Mouse (Mus musculus): ENCODE data around the gene Six6. TPM values are rescaled to one million over a fixed set of nuclear protein-coding genes. Genes with fewer than 3 reads are reported as not detected.
A peak's percentile ranks its signal among the peaks of the same experiment; 100 is the strongest.

The Six6 gene
- polyA plus RNA-seq, 1 experiment from 2014 or later: not detected

DNA sequence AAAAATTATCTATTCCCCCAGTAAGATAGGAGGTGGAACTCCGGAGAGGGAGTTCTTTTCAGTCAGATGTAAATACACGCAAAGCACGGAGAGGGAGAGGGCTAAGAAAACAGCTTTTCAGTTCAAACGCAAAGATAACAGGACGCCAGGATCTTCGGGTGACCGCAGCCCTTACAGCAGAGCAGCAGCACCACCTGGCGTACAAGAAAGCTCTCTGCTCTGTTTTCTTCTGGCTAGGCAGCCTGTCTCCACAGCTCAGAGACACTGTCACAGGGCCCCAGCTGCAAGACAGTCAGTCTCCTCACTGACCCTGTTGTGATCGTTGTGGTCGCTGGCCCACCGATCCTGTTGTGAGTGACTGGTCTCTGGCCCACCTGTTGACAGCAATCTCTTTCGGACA is 37.0 kb downstream of the Six6 start:
- no peaks in the 10 kb centered on the region for H3K36me3 ChIP-seq (ENCODE audit: control insufficient read depth, insufficient read depth, low read length)
- no peak overlapping the region for H3K27ac ChIP-seq (ENCODE audit: low read length)
- H3K4me3 ChIP-seq (ENCODE audit: low read length): peak overlapping the region; percentile 22; the same call in 1 of the 2 replicates
- peak; percentile 82 for ATAC-seq (ENCODE audit: low read depth)
- H3K9ac ChIP-seq (ENCODE audit: low read length): 0 out of 2 replicates have a peak overlapping the region, but pooled peaks have one; percentile 18
- H3K4me2 ChIP-seq (ENCODE audit: low read depth, low read length): peak overlapping the region; percentile 54
- no peaks in the 10 kb centered on the region; the same call in 1 of the 2 replicates for H3K27me3 ChIP-seq (ENCODE audit: control insufficient read depth, insufficient read depth, low read depth, low read length)
- H3K4me1 ChIP-seq (replicated peaks; ENCODE audit: control insufficient read depth, insufficient read depth, low read length): peaks cover 5% of the 10 kb centered on the region; the same call in 1 of the 2 replicates
- no peaks in the 10 kb centered on the region for H3K9me3 ChIP-seq (ENCODE audit: control insufficient read depth, low read length)
- WGBS: under 1% methylated on average over 12 of the region's 12 CpGs

DNA sequence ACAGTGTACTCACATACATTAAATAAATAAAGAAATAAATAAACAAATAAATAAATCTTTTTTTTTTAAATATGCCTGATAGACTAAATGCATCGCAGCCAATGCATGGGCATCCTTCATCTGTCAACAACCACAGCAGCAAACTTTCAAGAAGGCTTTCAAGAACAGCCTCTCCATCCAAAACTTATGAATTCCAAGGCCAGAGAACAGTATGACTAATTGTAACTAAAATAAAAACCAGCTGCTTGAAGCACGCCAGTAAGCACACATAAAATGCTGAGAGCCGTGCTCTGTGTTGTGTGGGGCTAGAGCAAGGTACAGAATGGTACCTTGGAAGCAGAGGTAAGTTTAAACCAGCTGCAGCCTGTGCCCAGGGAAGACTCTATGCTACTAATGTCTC is 38.2 kb downstream of the Six6 start:
- Histone ChIP-seq H3K9ac (ENCODE audit: low read length) (no peak overlapping the region), H3K9me3 (ENCODE audit: control insufficient read depth, low read length) (no peaks in the 10 kb centered on the region), H3K4me1 (replicated peaks; ENCODE audit: control insufficient read depth, insufficient read depth, low read length) (peaks cover 8% of the 10 kb centered on the region; the same call in 1 of the 2 replicates), H3K4me2 (ENCODE audit: low read depth, low read length) (no peak overlapping the region), H3K27me3 (ENCODE audit: control insufficient read depth, insufficient read depth, low read depth, low read length) (no peaks in the 10 kb centered on the region; the same call in 1 of the 2 replicates), H3K36me3 (ENCODE audit: control insufficient read depth, insufficient read depth, low read length) (no peaks in the 10 kb centered on the region), H3K4me3 (ENCODE audit: low read length) (no peak overlapping the region), H3K27ac (ENCODE audit: low read length) (no peak overlapping the region)
- no peak for ATAC-seq (ENCODE audit: low read depth)
- WGBS: 71% methylated on average over 3 of the region's 3 CpGs

DNA sequence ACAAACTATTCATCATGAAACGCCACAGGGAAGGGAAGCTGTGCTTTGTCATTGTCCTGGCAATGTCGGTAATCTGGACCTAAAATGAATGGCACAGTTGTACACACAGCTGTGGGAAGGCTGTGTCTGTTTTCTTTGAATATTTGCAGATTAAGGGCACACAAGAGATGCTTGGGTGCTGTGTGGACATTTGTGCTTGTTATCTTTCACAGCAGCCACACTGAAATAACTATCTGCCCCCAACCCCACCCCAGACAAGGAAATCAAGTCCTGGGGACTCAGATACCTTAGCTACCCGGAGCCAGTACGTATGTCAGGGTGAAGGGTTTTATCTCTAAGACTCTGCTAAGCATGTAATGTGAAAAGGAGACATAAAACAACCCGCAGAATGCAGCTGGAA is 39.5 kb downstream of the Six6 start:
- Histone ChIP-seq H3K9ac (ENCODE audit: low read length) (no peak overlapping the region), H3K27me3 (ENCODE audit: control insufficient read depth, insufficient read depth, low read depth, low read length) (no peaks in the 10 kb centered on the region; the same call in 1 of the 2 replicates), H3K9me3 (ENCODE audit: control insufficient read depth, low read length) (no peaks in the 10 kb centered on the region), H3K4me3 (ENCODE audit: low read length) (no peak overlapping the region), H3K4me1 (replicated peaks; ENCODE audit: control insufficient read depth, insufficient read depth, low read length) (peaks cover 8% of the 10 kb centered on the region; the same call in 1 of the 2 replicates), H3K27ac (ENCODE audit: low read length) (no peak overlapping the region), H3K36me3 (ENCODE audit: control insufficient read depth, insufficient read depth, low read length) (no peaks in the 10 kb centered on the region), H3K4me2 (ENCODE audit: low read depth, low read length) (no peak overlapping the region)
- WGBS: 63% methylated on average over 5 of the region's 5 CpGs
- ATAC-seq (ENCODE audit: low read depth): no peak

DNA sequence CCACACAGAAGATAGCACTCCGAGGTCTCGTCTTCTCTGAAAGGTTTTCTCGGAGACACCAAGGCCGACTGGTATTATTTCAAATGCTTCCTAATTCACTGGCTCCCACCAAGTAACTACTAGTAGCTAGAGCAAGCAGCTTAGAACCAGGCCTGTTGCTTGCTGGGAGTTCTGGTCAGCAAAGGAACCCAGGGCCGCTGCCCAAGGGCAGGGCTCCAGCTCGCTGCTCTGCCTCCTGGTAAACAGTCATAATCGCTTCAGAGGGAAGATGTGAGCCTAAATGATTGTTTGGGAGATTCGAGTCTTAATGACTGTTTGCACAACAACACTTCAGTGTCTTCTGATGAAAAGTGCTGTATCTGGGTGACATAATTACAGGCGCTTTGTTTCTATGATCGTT is 42.9 kb downstream of the Six6 start:
- peak overlapping the region; percentile 85 for H3K27ac ChIP-seq (ENCODE audit: low read length)
- H3K4me1 ChIP-seq (replicated peaks; ENCODE audit: control insufficient read depth, insufficient read depth, low read length): peaks cover 3% of the 10 kb centered on the region; the same call in 1 of the 2 replicates
- ATAC-seq (ENCODE audit: low read depth): peak; percentile 43; the same call in 1 of the 2 replicates
- peaks cover 2% of the 10 kb centered on the region for H3K9me3 ChIP-seq (ENCODE audit: control insufficient read depth, low read length)
- no peaks in the 10 kb centered on the region for H3K36me3 ChIP-seq (ENCODE audit: control insufficient read depth, insufficient read depth, low read length)
- no peak overlapping the region for H3K4me3 ChIP-seq (ENCODE audit: low read length)
- H3K9ac ChIP-seq (ENCODE audit: low read length): no peak overlapping the region
- no peak overlapping the region for H3K4me2 ChIP-seq (ENCODE audit: low read depth, low read length)
- H3K27me3 ChIP-seq (ENCODE audit: control insufficient read depth, insufficient read depth, low read depth, low read length): no peaks in the 10 kb centered on the region
- WGBS: 61% methylated on average over 10 of the region's 10 CpGs

DNA sequence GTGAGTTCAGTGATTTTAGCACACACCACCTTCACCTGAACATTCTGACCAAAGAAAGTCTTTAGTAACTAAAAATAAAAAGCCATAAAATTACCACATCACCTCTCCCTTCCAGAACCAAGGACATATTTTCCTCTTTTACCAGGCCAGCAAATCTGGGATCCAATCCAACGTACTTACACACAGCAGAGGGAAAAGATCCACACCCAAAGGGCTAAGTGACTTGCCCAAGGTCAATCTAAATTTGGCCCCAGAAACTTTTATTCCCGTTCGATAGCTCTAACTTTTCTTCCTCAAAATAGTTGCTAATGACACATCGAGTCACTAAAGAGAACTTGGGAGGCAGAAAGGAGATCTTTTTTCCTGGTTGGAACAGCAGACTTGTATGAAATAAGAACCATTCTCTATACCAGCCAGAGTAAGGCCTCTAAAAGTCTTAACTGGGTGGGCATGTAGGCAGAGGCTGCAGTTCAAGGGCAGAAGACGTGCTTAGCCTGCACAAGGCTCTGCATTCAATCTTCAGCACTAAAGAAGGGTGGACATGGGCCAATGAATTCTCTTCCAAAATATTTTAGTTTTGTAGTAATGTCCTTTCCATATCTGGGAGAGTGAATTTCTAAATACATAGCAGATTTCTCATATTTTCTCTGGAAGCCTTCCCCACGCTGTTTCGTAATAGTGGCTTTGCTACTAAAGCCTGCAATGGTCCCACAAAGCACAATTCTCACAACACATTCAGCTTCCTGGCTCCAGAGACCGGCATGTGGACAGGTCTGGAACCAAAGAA is 43.6 kb downstream of the Six6 start:
- H3K4me1 ChIP-seq (replicated peaks; ENCODE audit: control insufficient read depth, insufficient read depth, low read length): peaks cover 3% of the 10 kb centered on the region; the same call in 1 of the 2 replicates
- no peak overlapping the region for H3K9ac ChIP-seq (ENCODE audit: low read length)
- H3K9me3 ChIP-seq (ENCODE audit: control insufficient read depth, low read length): peaks cover 2% of the 10 kb centered on the region
- H3K27ac ChIP-seq (ENCODE audit: low read length): peak overlapping the region; percentile 85
- 53% methylated on average over 8 of the region's 8 CpGs for WGBS
- peak; percentile 91 for ATAC-seq (ENCODE audit: low read depth)
- no peak overlapping the region for H3K4me2 ChIP-seq (ENCODE audit: low read depth, low read length)
- no peak overlapping the region for H3K4me3 ChIP-seq (ENCODE audit: low read length)
- no peaks in the 10 kb centered on the region for H3K36me3 ChIP-seq (ENCODE audit: control insufficient read depth, insufficient read depth, low read length)
- no peaks in the 10 kb centered on the region for H3K27me3 ChIP-seq (ENCODE audit: control insufficient read depth, insufficient read depth, low read depth, low read length)

Other genes starting within 250 kb of the Six6 start
- 17.3 and 17.7 TPM in 2 replicates for gene Ppm1a, start 182.4 kb upstream of the Six6 start, polyA plus RNA-seq (2015; fragmentation: Nextera tagmentation; extraction: Ambion mirVana)
- gene 4930447C04Rik, start 882 bp downstream of the Six6 start, polyA plus RNA-seq (2015; fragmentation: Nextera tagmentation; extraction: Ambion mirVana): 0.50 and 1.2 TPM in 2 replicates
- gene Six1, start 114.0 kb downstream of the Six6 start, polyA plus RNA-seq (2015; fragmentation: Nextera tagmentation; extraction: Ambion mirVana): 1.3 and 2.0 TPM in 2 replicates
- gene Six4, start 173.6 kb downstream of the Six6 start, polyA plus RNA-seq (2015; fragmentation: Nextera tagmentation; extraction: Ambion mirVana): 1.9 and 2.2 TPM in 2 replicates
- 28.3 and 29.6 TPM in 2 replicates for gene Mnat1, start 183.8 kb downstream of the Six6 start, polyA plus RNA-seq (2015; fragmentation: Nextera tagmentation; extraction: Ambion mirVana)

Data from lung, embryonic 16.5 days (tissue).